Mouse (Mus musculus) neural tube, embryonic 10.5 days (tissue): ENCODE measurements at regions not wholly inside any gene's neighbourhood (a gene's known extent, or its start where the extent isn't known, plus 50 kb on each side); places are given as distances from the start of the nearest gene placed in this dataset.
A peak's percentile ranks its signal among the peaks of the same experiment; 100 is the strongest.

Experiments used
- DNase-seq: peaks from one replicate; pipeline ENCODE4 v3.0.0-alpha.2; 2017; ENCODE audit warnings: low spot score; ENCODE audit errors: extremely low spot score

GRCm38 (mm10) chr13:84644024-84644423 lies 421.9 kb downstream of the Tmem161b start:
- DNase-seq: no peak

GRCm38 (mm10) chr13:84646899-84647298 lies 424.8 kb downstream of the Tmem161b start:
- DNase-seq: no peak

GRCm38 (mm10) chr13:84648056-84648455 lies 426.0 kb downstream of the Tmem161b start:
- no peak for DNase-seq

- DNase-seq: no peak
Observed at GRCm38 (mm10) chr13:84663967-84664366, 441.9 kb downstream of the Tmem161b start.

- no peak for DNase-seq
Observed at GRCm38 (mm10) chr13:84680971-84681370, 458.9 kb downstream of the Tmem161b start.

- no peak for DNase-seq
Observed at GRCm38 (mm10) chr13:84685930-84686329, 463.8 kb downstream of the Tmem161b start.

- no peak for DNase-seq
Observed at GRCm38 (mm10) chr13:84693462-84693861, 471.4 kb downstream of the Tmem161b start.

GRCm38 (mm10) chr13:84698472-84699080 lies 476.5 kb downstream of the Tmem161b start:
- no peak for DNase-seq

- DNase-seq: no peak
Observed at GRCm38 (mm10) chr13:84741231-84741630, 448.0 kb upstream of the Ccnh start.

- no peak for DNase-seq
Observed at GRCm38 (mm10) chr13:84748331-84748730, 440.9 kb upstream of the Ccnh start.

GRCm38 (mm10) chr13:84749214-84749613 lies 440.0 kb upstream of the Ccnh start:
- no peak for DNase-seq

- no peak for DNase-seq
Observed at GRCm38 (mm10) chr13:84750136-84750535, 439.1 kb upstream of the Ccnh start.

GRCm38 (mm10) chr13:84751576-84752490 lies 437.4 kb upstream of the Ccnh start:
- no peak for DNase-seq

GRCm38 (mm10) chr13:84752491-84752820 lies 436.8 kb upstream of the Ccnh start:
- DNase-seq: no peak

GRCm38 (mm10) chr13:84753751-84754500 lies 435.3 kb upstream of the Ccnh start:
- DNase-seq: no peak

GRCm38 (mm10) chr13:84754821-84755725 lies 434.1 kb upstream of the Ccnh start:
- DNase-seq: no peak

GRCm38 (mm10) chr13:84756796-84757335 lies 432.3 kb upstream of the Ccnh start:
- no peak for DNase-seq

GRCm38 (mm10) chr13:84757896-84758567 lies 431.2 kb upstream of the Ccnh start:
- DNase-seq: peak; percentile 14

GRCm38 (mm10) chr13:84758568-84758900 lies 430.7 kb upstream of the Ccnh start:
- DNase-seq: peak; percentile 68

- no peak for DNase-seq
Observed at GRCm38 (mm10) chr13:84759061-84759460, 430.1 kb upstream of the Ccnh start.
